Mouse (Mus musculus) CH12.LX (cell line): ENCODE results near the gene Atf3. TPM values are rescaled to one million over a fixed set of nuclear protein-coding genes. Genes with fewer than 3 reads are reported as not detected.

ENCODE experiments used
- DNase-seq: peaks from one replicate; pipeline ENCODE4 v3.0.0-alpha.2; 2013; ENCODE audit errors: extremely low read depth
- H3K27ac ChIP-seq: 2 replicates; pipeline ENCODE4 v1.5.1; 2012; ENCODE audit warnings: low read depth, mild to moderate bottlenecking, control low read depth, moderate library complexity; ENCODE audit not compliant: insufficient read depth
- H3K27me3 ChIP-seq: replicated peaks from 2 replicates; pipeline ENCODE3; 2012; ENCODE audit warnings: inconsistent platforms
- H3K36me3 ChIP-seq, 2 experiments: replicated peaks in 1 of 2; 2 replicates each; pipeline versions ENCODE3 to v1.6.1; 2012; ENCODE audit warnings: inconsistent platforms in 1 of 2, low read length in 1 of 2, mild to moderate bottlenecking in 1 of 2, mixed read lengths in 1 of 2, moderate library complexity in 1 of 2; ENCODE audit not compliant: control insufficient read depth in 1 of 2, insufficient read depth in 1 of 2
- H3K4me1 ChIP-seq, 2 experiments: 2 replicates each; pipeline ENCODE4 v1.6.1; 2012; ENCODE audit warnings: inconsistent platforms in 1 of 2, moderate library complexity in 1 of 2; ENCODE audit not compliant: insufficient read depth in 2 of 2, control insufficient read depth in 1 of 2
- H3K4me2 ChIP-seq: 2 replicates; pipeline ENCODE4 v1.6.1; 2012; ENCODE audit warnings: low read depth, mild to moderate bottlenecking, control low read depth; ENCODE audit not compliant: poor library complexity, insufficient read depth, severe bottlenecking
- H3K4me3 ChIP-seq, 3 experiments: fragments of 150-350 bp in 1 of 3; sonication (generic) in 1 of 3; replicated peaks in 1 of 3; 2 replicates each; pipeline versions ENCODE3 to v1.5.1; 2011 to 2012; ENCODE audit warnings: low read depth in 2 of 3, low read length in 2 of 3, mild to moderate bottlenecking in 2 of 3, moderate library complexity in 2 of 3, control low read depth in 1 of 3, improper control_type of control experiment in 1 of 3, inconsistent platforms in 1 of 3, mixed read lengths in 1 of 3; ENCODE audit not compliant: poor library complexity in 1 of 3
- H3K79me2 ChIP-seq: replicated peaks from 2 replicates; pipeline ENCODE4 v1.6.1; 2012; ENCODE audit warnings: mild to moderate bottlenecking, moderate library complexity; ENCODE audit not compliant: control insufficient read depth, poor library complexity, insufficient read depth, severe bottlenecking; ENCODE audit errors: extremely low read depth
- H3K9ac ChIP-seq: 2 replicates; pipeline ENCODE4 v1.6.1; 2012; ENCODE audit warnings: low read depth, mild to moderate bottlenecking, control low read depth, moderate library complexity; ENCODE audit not compliant: insufficient read depth
- H3K9me3 ChIP-seq: replicated peaks from 2 replicates; pipeline ENCODE3; 2012; ENCODE audit warnings: low read length, inconsistent platforms, mixed read lengths
- BHLHE40 ChIP-seq: IDR thresholded peaks from 2 replicates; pipeline ENCODE4 v1.6.1; 2011; ENCODE audit warnings: mild to moderate bottlenecking, low read depth, low read length, improper control_type of control experiment
- CHD1 ChIP-seq: IDR thresholded peaks from 2 replicates; pipeline ENCODE4 v1.6.1; 2012; ENCODE audit warnings: low read depth, low read length, improper control_type of control experiment, inconsistent platforms
- CHD2 ChIP-seq: IDR thresholded peaks from 2 replicates; pipeline ENCODE4 v1.6.1; 2011; ENCODE audit warnings: low read length, improper control_type of control experiment
- CTCF ChIP-seq, 2 experiments: IDR thresholded peaks in 1 of 2; conservative IDR thresholded peaks in 1 of 2; 2 replicates each; pipeline ENCODE4 v1.5.1; 2011 to 2012; ENCODE audit warnings: low read depth in 2 of 2, low read length in 2 of 2, improper control_type of control experiment in 1 of 2, inconsistent platforms in 1 of 2, mild to moderate bottlenecking in 1 of 2, moderate library complexity in 1 of 2
- E2F4 ChIP-seq: IDR thresholded peaks from 2 replicates; pipeline ENCODE4 v1.6.1; 2011; ENCODE audit warnings: low read depth, low read length, improper control_type of control experiment; ENCODE audit not compliant: insufficient replicate concordance
- KAT2A ChIP-seq: IDR thresholded peaks from 2 replicates; pipeline ENCODE4 v1.6.1; 2012; ENCODE audit warnings: low read length, improper control_type of control experiment, inconsistent platforms; ENCODE audit not compliant: insufficient replicate concordance
- MAFK ChIP-seq: IDR thresholded peaks from 2 replicates; pipeline ENCODE4 v1.6.1; 2011; ENCODE audit warnings: low read length, improper control_type of control experiment; ENCODE audit not compliant: insufficient replicate concordance
- MAX ChIP-seq: IDR thresholded peaks from 2 replicates; pipeline ENCODE4 v1.6.1; 2011; ENCODE audit warnings: low read length, improper control_type of control experiment
- MYC ChIP-seq: IDR thresholded peaks from 2 replicates; pipeline ENCODE4 v1.6.1; 2011; ENCODE audit warnings: low read depth, mild to moderate bottlenecking, improper control_type of control experiment, low read length
- NELFE ChIP-seq: IDR thresholded peaks from 2 replicates; pipeline ENCODE4 v1.6.1; 2011; ENCODE audit warnings: low read depth, low read length, improper control_type of control experiment
- PAX5 ChIP-seq: IDR thresholded peaks from 2 replicates; pipeline ENCODE4 v1.6.1; 2012; ENCODE audit warnings: low read length, inconsistent platforms, mixed read lengths
- POLR2A ChIP-seq: IDR thresholded peaks from 2 replicates; pipeline ENCODE4 v1.6.1; 2011; ENCODE audit warnings: low read depth, mild to moderate bottlenecking, improper control_type of control experiment, low read length
- POLR2AphosphoS2 ChIP-seq: IDR thresholded peaks from 2 replicates; pipeline ENCODE4 v1.6.1; 2011; ENCODE audit warnings: low read depth, low read length, improper control_type of control experiment
- RAD21 ChIP-seq: IDR thresholded peaks from 2 replicates; pipeline ENCODE4 v1.6.1; 2011; ENCODE audit warnings: low read depth, mild to moderate bottlenecking, low read length, improper control_type of control experiment, moderate library complexity
- SIN3A ChIP-seq: IDR thresholded peaks from 2 replicates; pipeline ENCODE4 v1.6.1; 2012; ENCODE audit warnings: low read length, improper control_type of control experiment, inconsistent platforms
- TCF12 ChIP-seq: IDR thresholded peaks from 2 replicates; pipeline ENCODE4 v1.6.1; 2014; ENCODE audit warnings: low read depth, mild to moderate bottlenecking, inconsistent platforms, low read length, improper control_type of control experiment
- USF1 ChIP-seq: IDR thresholded peaks from 2 replicates; pipeline ENCODE4 v1.6.1; 2014; ENCODE audit warnings: low read depth, mild to moderate bottlenecking, inconsistent platforms, low read length, improper control_type of control experiment
- USF2 ChIP-seq: conservative IDR thresholded peaks from 2 replicates; pipeline ENCODE4 v1.6.1; 2011; ENCODE audit warnings: low read depth, low read length, improper control_type of control experiment
- ZNF384 ChIP-seq: IDR thresholded peaks from 2 replicates; pipeline ENCODE4 v1.6.1; 2012; ENCODE audit warnings: low read depth, low read length, improper control_type of control experiment, inconsistent platforms
- dilution Hi-C: fragments of 300-500 bp; cut with MboI; formaldehyde crosslinking; loops from 2 replicates; pipeline ENCODE4 v1.14.3; 2020; ENCODE audit warnings: low sequenced_read_pairs; ENCODE audit not compliant: extremely low pct_unique_long_range_greater_than_20kb, extremely low pct_ligation_motif_present
- in situ Hi-C: fragments of 300-500 bp; cut with MboI; formaldehyde crosslinking; loops from 3 replicates; pipeline ENCODE4 v1.14.3; 2019; ENCODE audit warnings: low sequenced_read_pairs, low pct_ligation_motif_present, low pct_unique_long_range_greater_than_20kb, mixed read lengths
- polyA plus RNA-seq: library from polyadenylated mRNA; unstranded; fragments of >175 nt; gene quantifications from 2 replicates; pipeline ENCODE4 v1.2.1, GENCODE M21; 2012; ENCODE audit warnings: low read depth; ENCODE audit not compliant: insufficient read length
- total RNA-seq, 2 experiments: library from RNA; depleted of rRNA; stranded (reverse); fragments of 300-350 nt in 1 of 2; fragments of >200 nt in 1 of 2; gene quantifications; 2 replicates each; pipeline ENCODE4 v1.2.3; 2012 to 2014

Gene Atf3
- total and polyA plus RNA-seq, 3 experiments: 25.1 to 39.7 (median 32.9) TPM

GRCm38 (mm10) chr1:191263471-191263870 lies 45.6 kb upstream of the Atf3 start:
- TF ChIP-seq POLR2AphosphoS2 (no peak), BHLHE40 (no peak), POLR2A (no peak), USF2 (no peak), TCF12 (no peak)
- H3K4me1 ChIP-seq: peaks cover 26 to 43% of the 10 kb centered on the region in 2 experiments

DNA sequence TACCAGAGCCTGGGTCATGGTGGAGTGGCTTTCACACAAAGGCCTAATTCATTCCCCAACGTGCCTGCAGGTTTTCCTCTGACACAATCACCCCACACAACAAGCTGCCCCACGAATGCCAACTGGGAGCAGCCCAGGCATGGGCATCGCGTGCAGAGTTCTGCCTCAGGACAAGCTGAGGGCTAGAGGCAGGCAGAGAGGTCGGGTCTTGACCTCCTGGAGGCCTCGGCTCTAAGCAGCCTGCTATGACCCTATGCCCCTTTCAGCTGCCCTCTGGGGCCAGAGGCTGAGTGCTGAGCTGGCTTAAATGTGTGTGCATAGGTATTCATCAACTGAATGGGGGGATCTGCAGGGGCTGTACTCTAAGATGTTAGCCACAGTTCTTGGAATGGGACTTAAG lies 44.0 kb upstream of the Atf3 start:
- Histone ChIP-seq H3K4me3 (no peak overlapping the region), H3K79me2 (no peaks in the 10 kb centered on the region), H3K27me3 (no peaks in the 10 kb centered on the region), H3K27ac (no peak overlapping the region), H3K4me1 (peaks cover 22 to 38% of the 10 kb centered on the region in 2 experiments), H3K9ac (no peak overlapping the region), H3K4me2 (no peak overlapping the region), H3K9me3 (no peaks in the 10 kb centered on the region), H3K36me3 (no peaks in the 10 kb centered on the region)
- TF ChIP-seq NELFE (no peak), SIN3A (no peak), CTCF (conservative IDR thresholded peaks at IDR 0.05 in 1 of 2, IDR thresholded peaks at IDR 0.05 in 1 of 2; ENCODE audit: low read depth in 2 of 2, low read length in 2 of 2) (no peak)
- in situ Hi-C loops (no loop called here), dilution Hi-C loops (no loop called here)
- DNase-seq: no peak

More at GRCm38 (mm10) chr1:191263471-191263870, 45.6 kb upstream of the Atf3 start:
- dilution Hi-C loops: no loop called here
- Histone ChIP-seq H3K36me3 (no peaks in the 10 kb centered on the region), H3K79me2 (no peaks in the 10 kb centered on the region), H3K27ac (no peak overlapping the region), H3K4me3 (no peak overlapping the region), H3K4me2 (no peak overlapping the region), H3K27me3 (no peaks in the 10 kb centered on the region), H3K9ac (no peak overlapping the region), H3K9me3 (no peaks in the 10 kb centered on the region)
- no peak for DNase-seq
- in situ Hi-C loops: no loop called here

DNA sequence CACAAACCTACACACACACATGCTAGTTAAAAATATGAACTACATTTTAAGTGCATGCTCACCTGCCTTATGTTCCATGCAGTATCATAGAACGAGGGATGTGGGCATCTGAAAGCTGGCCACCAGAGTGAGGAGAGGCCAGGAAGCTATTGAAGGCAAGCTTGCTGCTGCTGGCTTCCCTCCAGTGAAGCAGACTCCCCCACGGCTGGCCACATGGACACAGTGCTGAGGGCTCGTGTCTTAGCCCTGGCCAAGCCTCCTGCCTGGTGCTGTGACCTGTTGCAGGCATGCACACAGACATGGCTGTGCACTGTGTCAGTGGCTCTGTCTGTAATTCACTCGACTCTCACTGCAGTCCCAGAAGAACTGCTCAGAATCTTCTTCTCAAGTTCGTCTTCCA lies 41.8 kb upstream of the Atf3 start:
- in situ Hi-C loops (no loop called here), dilution Hi-C loops (no loop called here)
- TF ChIP-seq PAX5: no peak
- TF ChIP-seq USF2: no peak
- no peak for TF ChIP-seq USF1
- TF ChIP-seq CTCF (conservative IDR thresholded peaks at IDR 0.05 in 1 of 2, IDR thresholded peaks at IDR 0.05 in 1 of 2; ENCODE audit: low read depth in 2 of 2, low read length in 2 of 2): no peak
- TF ChIP-seq ZNF384: no peak
- TF ChIP-seq CHD1: no peak
- no peak for TF ChIP-seq RAD21
- no peak for TF ChIP-seq E2F4
- TF ChIP-seq MYC: no peak
- no peak for TF ChIP-seq CHD2
- no peak for TF ChIP-seq NELFE
- TF ChIP-seq MAFK: no peak
- TF ChIP-seq MAX: no peak
- TF ChIP-seq KAT2A: no peak
- no peak for TF ChIP-seq SIN3A
- no peaks in the 10 kb centered on the region for H3K27me3 ChIP-seq
- no peaks in the 10 kb centered on the region for H3K36me3 ChIP-seq
- no peak overlapping the region for H3K4me3 ChIP-seq
- H3K27ac ChIP-seq: no peak overlapping the region
- no peak overlapping the region for H3K9ac ChIP-seq
- DNase-seq: no peak
- no peak overlapping the region for H3K4me2 ChIP-seq
- H3K79me2 ChIP-seq: no peaks in the 10 kb centered on the region
- H3K9me3 ChIP-seq: no peaks in the 10 kb centered on the region
- H3K4me1 ChIP-seq: peaks cover 14 to 32% of the 10 kb centered on the region in 2 experiments
